Mouse (Mus musculus): ENCODE measurements around the gene Ephx4. TPM values are rescaled to one million over a fixed set of nuclear protein-coding genes. Genes with fewer than 3 reads are reported as not detected.

The Ephx4 gene
- polyA plus RNA-seq, 1 experiment from 2014 or later: 4.7 TPM

GRCm38 (mm10) chr5:107447977-107448376 is 45.4 kb downstream of the Ephx4 start:
- TF ChIP-seq CTCF (IDR thresholded peaks at IDR 0.05; ENCODE audit: low read depth): no peak
- no peak for TF ChIP-seq EP300 (optimal IDR thresholded peaks at IDR 0.05)
- DNase-seq (ENCODE audit: low spot score): no peak
- Histone ChIP-seq H3K36me3 (ENCODE audit: control insufficient read depth, insufficient read depth, low read length) (no peaks in the 10 kb centered on the region), H3K27me3 (ENCODE audit: control insufficient read depth, insufficient read depth, low read length) (no peaks in the 10 kb centered on the region), H3K9me3 (ENCODE audit: control insufficient read depth, low read length) (no peaks in the 10 kb centered on the region), H3K4me2 (replicated peaks; ENCODE audit: low read depth) (no peak overlapping the region), H3K9ac (ENCODE audit: low read length) (no peak overlapping the region), H3K27ac (replicated peaks) (no peak overlapping the region), H3K4me3 (ENCODE audit: low read depth, low read length) (no peak overlapping the region), H3K4me1 (replicated peaks; ENCODE audit: control insufficient read depth, insufficient read depth) (no peaks in the 10 kb centered on the region)
- WGBS: 79% methylated on average over 4 of the region's 4 CpGs
- ATAC-seq (ENCODE audit: low FRiP score, low TSS enrichment): no peak

GRCm38 (mm10) chr5:107448784-107449183 is 46.2 kb downstream of the Ephx4 start:
- TF ChIP-seq CTCF (IDR thresholded peaks at IDR 0.05; ENCODE audit: low read depth): no peak
- no peak for ATAC-seq (ENCODE audit: low FRiP score, low TSS enrichment)

GRCm38 (mm10) chr5:107449620-107450019 is 47.1 kb downstream of the Ephx4 start:
- Histone ChIP-seq H3K9me3 (ENCODE audit: control insufficient read depth, low read length) (no peaks in the 10 kb centered on the region), H3K4me3 (ENCODE audit: low read depth, low read length) (no peak overlapping the region), H3K4me2 (replicated peaks; ENCODE audit: low read depth) (no peak overlapping the region), H3K36me3 (ENCODE audit: control insufficient read depth, insufficient read depth, low read length) (no peaks in the 10 kb centered on the region), H3K4me1 (replicated peaks; ENCODE audit: control insufficient read depth, insufficient read depth) (no peaks in the 10 kb centered on the region), H3K27ac (replicated peaks) (no peak overlapping the region), H3K27me3 (ENCODE audit: control insufficient read depth, insufficient read depth, low read length) (no peaks in the 10 kb centered on the region), H3K9ac (ENCODE audit: low read length) (no peak overlapping the region)
- WGBS: 67% methylated on average over 5 of the region's 5 CpGs
- DNase-seq (ENCODE audit: low spot score): no peak
- ATAC-seq (ENCODE audit: low FRiP score, low TSS enrichment): no peak
- TF ChIP-seq CTCF (IDR thresholded peaks at IDR 0.05; ENCODE audit: low read depth) (no peak), EP300 (optimal IDR thresholded peaks at IDR 0.05) (no peak)

More at GRCm38 (mm10) chr5:107448784-107449183, 46.2 kb downstream of the Ephx4 start:
- H3K27ac ChIP-seq (replicated peaks): no peak overlapping the region
- no peaks in the 10 kb centered on the region for H3K9me3 ChIP-seq (ENCODE audit: control insufficient read depth, low read length)
- no peak overlapping the region for H3K9ac ChIP-seq (ENCODE audit: low read length)
- no peaks in the 10 kb centered on the region for H3K27me3 ChIP-seq (ENCODE audit: control insufficient read depth, insufficient read depth, low read length)
- no peaks in the 10 kb centered on the region for H3K36me3 ChIP-seq (ENCODE audit: control insufficient read depth, insufficient read depth, low read length)
- no peak overlapping the region for H3K4me2 ChIP-seq (replicated peaks; ENCODE audit: low read depth)
- no peak overlapping the region for H3K4me3 ChIP-seq (ENCODE audit: low read depth, low read length)
- H3K4me1 ChIP-seq (replicated peaks; ENCODE audit: control insufficient read depth, insufficient read depth): no peaks in the 10 kb centered on the region
- no peak for DNase-seq (ENCODE audit: low spot score)
- 86% methylated on average over 4 of the region's 4 CpGs for WGBS

DNA sequence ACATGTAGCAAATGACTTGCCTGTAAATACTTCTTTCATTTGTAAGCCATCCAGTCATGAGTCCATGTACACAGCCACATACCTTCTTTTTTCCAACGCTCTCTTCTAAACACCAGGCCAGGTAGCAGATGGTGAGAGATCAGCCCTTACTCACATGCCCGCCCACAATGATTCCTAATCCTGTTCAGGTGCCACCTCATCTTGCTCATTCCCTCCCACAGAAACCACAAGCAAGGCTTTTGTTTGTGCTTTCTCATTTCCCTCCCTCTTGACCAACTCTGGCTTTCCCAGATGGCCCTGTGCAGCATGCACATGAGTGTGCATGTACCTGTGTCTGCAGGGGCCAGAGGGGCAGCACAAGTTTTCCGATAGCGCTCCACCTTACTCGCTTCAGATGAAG is 47.8 kb downstream of the Ephx4 start:
- no peak overlapping the region for H3K4me3 ChIP-seq (ENCODE audit: low read depth, low read length)
- TF ChIP-seq EP300 (optimal IDR thresholded peaks at IDR 0.05) (no peak), CTCF (IDR thresholded peaks at IDR 0.05; ENCODE audit: low read depth) (no peak)
- no peaks in the 10 kb centered on the region for H3K36me3 ChIP-seq (ENCODE audit: control insufficient read depth, insufficient read depth, low read length)
- 83% methylated on average over 5 of the region's 5 CpGs for WGBS
- no peaks in the 10 kb centered on the region for H3K27me3 ChIP-seq (ENCODE audit: control insufficient read depth, insufficient read depth, low read length)
- no peaks in the 10 kb centered on the region for H3K9me3 ChIP-seq (ENCODE audit: control insufficient read depth, low read length)
- H3K27ac ChIP-seq (replicated peaks): no peak overlapping the region
- H3K9ac ChIP-seq (ENCODE audit: low read length): no peak overlapping the region
- no peak for ATAC-seq (ENCODE audit: low FRiP score, low TSS enrichment)
- H3K4me2 ChIP-seq (replicated peaks; ENCODE audit: low read depth): no peak overlapping the region
- no peaks in the 10 kb centered on the region for H3K4me1 ChIP-seq (replicated peaks; ENCODE audit: control insufficient read depth, insufficient read depth)
- no peak for DNase-seq (ENCODE audit: low spot score)

GRCm38 (mm10) chr5:107462147-107463076 is 59.9 kb downstream of the Ephx4 start:
- no peak overlapping the region for H3K9ac ChIP-seq (ENCODE audit: low read length)
- DNase-seq (ENCODE audit: low spot score) (no peak), ATAC-seq (ENCODE audit: low FRiP score, low TSS enrichment) (no peak)
- WGBS: 87% methylated on average over 4 of the region's 4 CpGs
- no peaks in the 10 kb centered on the region for H3K27me3 ChIP-seq (ENCODE audit: control insufficient read depth, insufficient read depth, low read length)
- H3K27ac ChIP-seq (replicated peaks): no peak overlapping the region
- no peaks in the 10 kb centered on the region for H3K36me3 ChIP-seq (ENCODE audit: control insufficient read depth, insufficient read depth, low read length)
- no peak overlapping the region for H3K4me3 ChIP-seq (ENCODE audit: low read depth, low read length)
- no peak overlapping the region for H3K4me2 ChIP-seq (replicated peaks; ENCODE audit: low read depth)
- H3K9me3 ChIP-seq (ENCODE audit: control insufficient read depth, low read length): no peaks in the 10 kb centered on the region
- no peak for TF ChIP-seq CTCF (IDR thresholded peaks at IDR 0.05; ENCODE audit: low read depth)
- TF ChIP-seq EP300 (optimal IDR thresholded peaks at IDR 0.05): no peak
- H3K4me1 ChIP-seq (replicated peaks; ENCODE audit: control insufficient read depth, insufficient read depth): no peaks in the 10 kb centered on the region

DNA sequence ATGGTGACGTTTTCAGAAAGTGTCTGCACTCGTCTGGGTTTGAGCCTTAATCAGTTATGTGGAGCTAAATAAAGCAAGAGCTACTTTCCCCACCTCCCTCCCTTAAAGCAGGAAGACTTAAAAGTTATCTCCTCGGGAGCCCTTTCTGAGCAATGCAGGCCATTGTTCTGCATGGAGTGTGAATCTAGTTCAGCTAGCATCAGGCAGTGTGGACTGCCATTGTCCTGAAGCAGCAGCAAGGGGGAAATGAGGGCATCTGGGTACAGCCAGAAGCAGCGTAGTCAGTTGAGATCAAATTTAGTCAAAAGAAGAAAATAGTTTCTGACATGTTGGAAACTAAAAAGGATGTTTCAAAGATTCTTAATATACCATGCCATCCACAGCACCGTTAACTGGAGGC is 64.0 kb downstream of the Ephx4 start:
- H3K27me3 ChIP-seq (ENCODE audit: control insufficient read depth, insufficient read depth, low read length): no peaks in the 10 kb centered on the region
- no peaks in the 10 kb centered on the region for H3K36me3 ChIP-seq (ENCODE audit: control insufficient read depth, insufficient read depth, low read length)
- no peak for TF ChIP-seq CTCF (IDR thresholded peaks at IDR 0.05; ENCODE audit: low read depth)
- TF ChIP-seq EP300 (optimal IDR thresholded peaks at IDR 0.05): no peak
- no peak overlapping the region for H3K9ac ChIP-seq (ENCODE audit: low read length)
- no peaks in the 10 kb centered on the region for H3K4me1 ChIP-seq (replicated peaks; ENCODE audit: control insufficient read depth, insufficient read depth)
- H3K9me3 ChIP-seq (ENCODE audit: control insufficient read depth, low read length): no peaks in the 10 kb centered on the region
- H3K27ac ChIP-seq (replicated peaks): no peak overlapping the region
- WGBS: 55% methylated on average over 5 of the region's 5 CpGs
- H3K4me3 ChIP-seq (ENCODE audit: low read depth, low read length): no peak overlapping the region
- DNase-seq (ENCODE audit: low spot score) (no peak), ATAC-seq (ENCODE audit: low FRiP score, low TSS enrichment) (no peak)
- no peak overlapping the region for H3K4me2 ChIP-seq (replicated peaks; ENCODE audit: low read depth)
